Mouse (Mus musculus): ENCODE data around the gene Ggta1. TPM values are rescaled to one million over a fixed set of nuclear protein-coding genes. Genes with fewer than 3 reads are reported as not detected.

Gene Ggta1
- total and polyA plus RNA-seq, 2 experiments from 2014 or later = 16.4 to 37.1 TPM

GRCm38 (mm10) chr2:35443325-35443724 lies 19.7 kb downstream of the Ggta1 start:
- no peaks in the 10 kb centered on the region for H3K27me3 ChIP-seq (ENCODE audit: control insufficient read depth, insufficient read depth, low read length)
- peaks cover 48% of the 10 kb centered on the region for H3K4me1 ChIP-seq (ENCODE audit: control insufficient read depth, insufficient read depth)
- no peaks in the 10 kb centered on the region for H3K36me3 ChIP-seq (replicated peaks; ENCODE audit: control insufficient read depth, insufficient read depth, low read length)
- no peak overlapping the region for H3K4me3 ChIP-seq (ENCODE audit: low read depth, low read length)
- WGBS = 78% methylated on average over 5 of the region's 5 CpGs
- no peak overlapping the region for H3K27ac ChIP-seq (ENCODE audit: low read depth)
- H3K9me3 ChIP-seq (replicated peaks; ENCODE audit: control insufficient read depth, low read length) = no peaks in the 10 kb centered on the region
- H3K9ac ChIP-seq (replicated peaks; ENCODE audit: low read depth, low read length) = no peak overlapping the region
- no peak for DNase-seq (ENCODE audit: low spot score)
- no peak for ATAC-seq (ENCODE audit: insufficient read depth, low read depth)
- H3K4me2 ChIP-seq (ENCODE audit: low read depth, low read length) = no peak overlapping the region
- no peak for TF ChIP-seq CTCF (IDR thresholded peaks at IDR 0.05; ENCODE audit: low read depth)
- TF ChIP-seq EP300 (IDR thresholded peaks at IDR 0.05; ENCODE audit: low read depth) = no peak

GRCm38 (mm10) chr2:35442079-35442478 lies 21.0 kb downstream of the Ggta1 start:
- Histone ChIP-seq H3K27ac (ENCODE audit: low read depth) (0 out of 2 replicates have a peak overlapping the region, but pooled peaks have one; percentile 32), H3K9me3 (replicated peaks; ENCODE audit: control insufficient read depth, low read length) (no peaks in the 10 kb centered on the region), H3K4me2 (ENCODE audit: low read depth, low read length) (no peak overlapping the region), H3K4me1 (ENCODE audit: control insufficient read depth, insufficient read depth) (peaks cover 39% of the 10 kb centered on the region), H3K27me3 (ENCODE audit: control insufficient read depth, insufficient read depth, low read length) (no peaks in the 10 kb centered on the region), H3K4me3 (ENCODE audit: low read depth, low read length) (no peak overlapping the region), H3K9ac (replicated peaks; ENCODE audit: low read depth, low read length) (no peak overlapping the region), H3K36me3 (replicated peaks; ENCODE audit: control insufficient read depth, insufficient read depth, low read length) (no peaks in the 10 kb centered on the region)
- ATAC-seq (ENCODE audit: insufficient read depth, low read depth) (no peak), DNase-seq (ENCODE audit: low spot score) (no peak)
- 57% methylated on average over 6 of the region's 6 CpGs for WGBS
- no peak for TF ChIP-seq CTCF (IDR thresholded peaks at IDR 0.05; ENCODE audit: low read depth)
- TF ChIP-seq EP300 (IDR thresholded peaks at IDR 0.05; ENCODE audit: low read depth) = no peak

- Histone ChIP-seq H3K4me1 (ENCODE audit: control insufficient read depth, insufficient read depth) (peaks cover 36% of the 10 kb centered on the region), H3K36me3 (replicated peaks; ENCODE audit: control insufficient read depth, insufficient read depth, low read length) (no peaks in the 10 kb centered on the region), H3K9me3 (replicated peaks; ENCODE audit: control insufficient read depth, low read length) (no peaks in the 10 kb centered on the region), H3K4me2 (ENCODE audit: low read depth, low read length) (no peak overlapping the region), H3K27me3 (ENCODE audit: control insufficient read depth, insufficient read depth, low read length) (no peaks in the 10 kb centered on the region), H3K9ac (replicated peaks; ENCODE audit: low read depth, low read length) (no peak overlapping the region), H3K4me3 (ENCODE audit: low read depth, low read length) (no peak overlapping the region), H3K27ac (ENCODE audit: low read depth) (0 out of 2 replicates have a peak overlapping the region, but pooled peaks have one; percentile 32)
- TF ChIP-seq CTCF (IDR thresholded peaks at IDR 0.05; ENCODE audit: low read depth) (no peak), EP300 (IDR thresholded peaks at IDR 0.05; ENCODE audit: low read depth) (no peak)
- ATAC-seq (ENCODE audit: insufficient read depth, low read depth) (no peak), DNase-seq (ENCODE audit: low spot score) (no peak)
- 62% methylated on average over 6 of the region's 6 CpGs for WGBS
Observed at GRCm38 (mm10) chr2:35441419-35441818, 21.6 kb downstream of the Ggta1 start.

GRCm38 (mm10) chr2:35440480-35440879 lies 22.6 kb downstream of the Ggta1 start:
- no peaks in the 10 kb centered on the region for H3K9me3 ChIP-seq (replicated peaks; ENCODE audit: control insufficient read depth, low read length)
- DNase-seq (ENCODE audit: low spot score) = no peak
- peaks cover 26% of the 10 kb centered on the region for H3K4me1 ChIP-seq (ENCODE audit: control insufficient read depth, insufficient read depth)
- H3K27ac ChIP-seq (ENCODE audit: low read depth) = no peak overlapping the region
- no peak overlapping the region for H3K9ac ChIP-seq (replicated peaks; ENCODE audit: low read depth, low read length)
- H3K27me3 ChIP-seq (ENCODE audit: control insufficient read depth, insufficient read depth, low read length) = no peaks in the 10 kb centered on the region
- no peak for ATAC-seq (ENCODE audit: insufficient read depth, low read depth)
- no peak overlapping the region for H3K4me3 ChIP-seq (ENCODE audit: low read depth, low read length)
- no peaks in the 10 kb centered on the region for H3K36me3 ChIP-seq (replicated peaks; ENCODE audit: control insufficient read depth, insufficient read depth, low read length)
- TF ChIP-seq EP300 (IDR thresholded peaks at IDR 0.05; ENCODE audit: low read depth) = no peak
- no peak for TF ChIP-seq CTCF (IDR thresholded peaks at IDR 0.05; ENCODE audit: low read depth)
- no peak overlapping the region for H3K4me2 ChIP-seq (ENCODE audit: low read depth, low read length)
- WGBS = 83% methylated on average over 3 of the region's 3 CpGs

- WGBS = 92% methylated on average over 2 of the region's 2 CpGs
- no peak overlapping the region for H3K27ac ChIP-seq (ENCODE audit: low read depth)
- H3K4me3 ChIP-seq (ENCODE audit: low read depth, low read length) = no peak overlapping the region
- no peak for ATAC-seq (ENCODE audit: insufficient read depth, low read depth)
- no peaks in the 10 kb centered on the region for H3K27me3 ChIP-seq (ENCODE audit: control insufficient read depth, insufficient read depth, low read length)
- H3K9me3 ChIP-seq (replicated peaks; ENCODE audit: control insufficient read depth, low read length) = no peaks in the 10 kb centered on the region
- no peak for TF ChIP-seq EP300 (IDR thresholded peaks at IDR 0.05; ENCODE audit: low read depth)
- TF ChIP-seq CTCF (IDR thresholded peaks at IDR 0.05; ENCODE audit: low read depth) = no peak
- H3K4me2 ChIP-seq (ENCODE audit: low read depth, low read length) = no peak overlapping the region
- H3K9ac ChIP-seq (replicated peaks; ENCODE audit: low read depth, low read length) = no peak overlapping the region
- no peak for DNase-seq (ENCODE audit: low spot score)
- H3K36me3 ChIP-seq (replicated peaks; ENCODE audit: control insufficient read depth, insufficient read depth, low read length) = no peaks in the 10 kb centered on the region
- peaks cover 28% of the 10 kb centered on the region for H3K4me1 ChIP-seq (ENCODE audit: control insufficient read depth, insufficient read depth)
Observed at GRCm38 (mm10) chr2:35437796-35438195, 25.2 kb downstream of the Ggta1 start.

- H3K27ac ChIP-seq (ENCODE audit: low read depth) = peak overlapping the region; percentile 65
- TF ChIP-seq EP300 (IDR thresholded peaks at IDR 0.05; ENCODE audit: low read depth) (no peak), CTCF (IDR thresholded peaks at IDR 0.05; ENCODE audit: low read depth) (no peak)
- no peaks in the 10 kb centered on the region for H3K9me3 ChIP-seq (replicated peaks; ENCODE audit: control insufficient read depth, low read length)
- 0 out of 2 replicates have a peak, but pooled peaks cover 6% of the 10 kb centered on the region for H3K36me3 ChIP-seq (replicated peaks; ENCODE audit: control insufficient read depth, insufficient read depth, low read length)
- no peak overlapping the region for H3K9ac ChIP-seq (replicated peaks; ENCODE audit: low read depth, low read length)
- no peaks in the 10 kb centered on the region for H3K27me3 ChIP-seq (ENCODE audit: control insufficient read depth, insufficient read depth, low read length)
- WGBS = 47% methylated on average over 6 of the region's 6 CpGs
- no peak overlapping the region for H3K4me2 ChIP-seq (ENCODE audit: low read depth, low read length)
- H3K4me3 ChIP-seq (ENCODE audit: low read depth, low read length) = no peak overlapping the region
- ATAC-seq (ENCODE audit: insufficient read depth, low read depth) (0 out of 2 replicates have a peak, but pooled peaks have one; percentile 4), DNase-seq (ENCODE audit: low spot score) (no peak)
- H3K4me1 ChIP-seq (ENCODE audit: control insufficient read depth, insufficient read depth) = peaks cover 36% of the 10 kb centered on the region
Observed at GRCm38 (mm10) chr2:35434576-35435123, 28.4 kb downstream of the Ggta1 start.

Measured in heart, postnatal 0 days (tissue).